Mouse (Mus musculus) forebrain, embryonic 12.5 days (tissue): ENCODE results near the gene Reps2. TPM values are rescaled to one million over a fixed set of nuclear protein-coding genes. Genes with fewer than 3 reads are reported as not detected.

Experiments used
- ATAC-seq: fragments of 200-750 bp; cut with Nextera tagmentation; 2 replicates; pipeline ENCODE4 v1.8.0; 2017; ENCODE audit warnings: moderate TSS enrichment; ENCODE audit not compliant: low FRiP score
- H3K27ac ChIP-seq: fragments of 300-500 bp; sonication (generic); 2 replicates; pipeline ENCODE4 v1.5.1; 2016; ENCODE audit warnings: mild to moderate bottlenecking
- H3K27me3 ChIP-seq: fragments of 300-500 bp; sonication (generic); 2 replicates; pipeline ENCODE4 v1.6.1; 2016; ENCODE audit warnings: mild to moderate bottlenecking
- H3K36me3 ChIP-seq: fragments of 300-500 bp; sonication (generic); replicated peaks from 2 replicates; pipeline ENCODE4 v1.6.1; 2016; ENCODE audit warnings: mild to moderate bottlenecking
- H3K4me1 ChIP-seq: fragments of 300-500 bp; sonication (generic); 2 replicates; pipeline ENCODE4 v1.6.1; 2016
- H3K4me2 ChIP-seq: fragments of 300-500 bp; sonication (generic); 2 replicates; pipeline ENCODE4 v1.6.1; 2016; ENCODE audit warnings: mild to moderate bottlenecking, moderate library complexity
- H3K4me3 ChIP-seq: fragments of 300-500 bp; sonication (generic); replicated peaks from 2 replicates; pipeline ENCODE4 v1.5.1; 2016; ENCODE audit warnings: mild to moderate bottlenecking
- H3K9ac ChIP-seq: fragments of 300-500 bp; sonication (generic); 2 replicates; pipeline ENCODE4 v1.6.1; 2016; ENCODE audit warnings: mild to moderate bottlenecking
- H3K9me3 ChIP-seq: fragments of 300-500 bp; sonication (generic); 2 replicates; pipeline ENCODE4 v1.6.1; 2016
- WGBS: fragments of 180-500 bp; shearing (Covaris S2); methylation state at CpG from one replicate; pipeline ENCODE4 v1.1.7; 2016; 5-methylcytosine and 5-hydroxymethylcytosine counted together
- polyA plus RNA-seq: library from polyadenylated mRNA; unstranded; fragments of >200 nt; fragmentation: Nextera tagmentation; extraction: Ambion mirVana; gene quantifications from 2 replicates; pipeline ENCODE4 v1.2.1, GENCODE M21; 2016

Gene Reps2
- polyA plus RNA-seq, 1 experiment from 2014 or later = 1.5 TPM

DNA sequence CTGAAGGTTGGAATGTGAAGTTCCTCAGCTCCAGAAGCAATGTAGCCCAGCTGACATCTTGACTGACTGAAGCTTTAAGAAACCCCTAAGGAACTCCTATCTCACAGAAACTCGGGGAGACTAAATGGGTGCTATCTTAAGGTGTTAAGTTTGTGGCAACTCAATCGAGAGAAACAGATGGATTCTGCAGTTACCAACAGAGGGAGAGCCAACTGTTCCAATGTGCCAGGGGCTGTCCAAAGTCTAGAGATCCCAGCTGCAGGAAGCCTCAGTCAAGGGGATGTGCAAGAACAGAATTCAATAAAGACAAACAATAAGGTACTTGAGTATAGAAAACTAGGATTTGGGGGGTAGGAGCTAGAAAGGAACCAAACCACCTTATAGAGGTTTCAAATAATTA lies 8.3 kb downstream of the Reps2 start:
- H3K4me3 ChIP-seq = no peak overlapping the region
- H3K27ac ChIP-seq = no peak overlapping the region
- 63% methylated on average over 2 of the region's 2 CpGs for WGBS
- peaks cover 16% of the 10 kb centered on the region for H3K27me3 ChIP-seq
- no peak overlapping the region for H3K4me2 ChIP-seq
- no peaks in the 10 kb centered on the region for H3K4me1 ChIP-seq
- no peaks in the 10 kb centered on the region for H3K9me3 ChIP-seq
- ATAC-seq = no peak
- H3K9ac ChIP-seq = no peak overlapping the region
- no peaks in the 10 kb centered on the region for H3K36me3 ChIP-seq

DNA sequence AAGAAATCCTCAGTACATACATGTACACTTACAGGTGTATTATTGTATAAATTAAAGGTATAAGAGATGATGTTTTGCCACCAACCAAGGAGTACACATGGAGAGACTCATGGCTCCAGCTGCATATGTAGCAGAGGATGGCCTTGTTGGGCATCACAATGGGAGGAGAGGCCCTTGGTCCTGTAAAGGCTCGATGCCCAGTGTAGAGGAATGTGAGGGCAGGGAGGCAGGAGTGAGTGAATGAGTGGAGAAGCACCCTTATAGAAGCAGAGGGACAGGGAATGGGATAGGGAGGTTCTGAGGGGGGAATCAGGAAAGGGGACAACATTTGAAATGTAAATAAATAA lies 21.4 kb downstream of the Reps2 start:
- H3K27ac ChIP-seq = no peak overlapping the region
- H3K9ac ChIP-seq = no peak overlapping the region
- no peak overlapping the region for H3K4me3 ChIP-seq
- 50% methylated on average over 1 of the region's 1 CpGs for WGBS
- no peaks in the 10 kb centered on the region for H3K9me3 ChIP-seq
- ATAC-seq = no peak
- no peaks in the 10 kb centered on the region for H3K36me3 ChIP-seq
- H3K4me1 ChIP-seq = no peaks in the 10 kb centered on the region
- H3K4me2 ChIP-seq = no peak overlapping the region
- peaks cover 5% of the 10 kb centered on the region; the same call in 1 of the 2 replicates for H3K27me3 ChIP-seq

- peaks cover 2% of the 10 kb centered on the region; the same call in 1 of the 2 replicates for H3K27me3 ChIP-seq
- no peak overlapping the region for H3K27ac ChIP-seq
- no peak overlapping the region for H3K9ac ChIP-seq
- H3K4me3 ChIP-seq = no peak overlapping the region
- H3K9me3 ChIP-seq = no peaks in the 10 kb centered on the region
- no peaks in the 10 kb centered on the region for H3K36me3 ChIP-seq
- ATAC-seq = no peak
- H3K4me1 ChIP-seq = no peaks in the 10 kb centered on the region
- no peak overlapping the region for H3K4me2 ChIP-seq
- 76% methylated on average over 5 of the region's 5 CpGs for WGBS
Measured at GRCm38 (mm10) chrX:162621194-162622090, 22.0 kb downstream of the Reps2 start.

- ATAC-seq = no peak
- no peak overlapping the region for H3K9ac ChIP-seq
- H3K9me3 ChIP-seq = no peaks in the 10 kb centered on the region
- peaks cover 3% of the 10 kb centered on the region; the same call in 1 of the 2 replicates for H3K27me3 ChIP-seq
- 88% methylated on average over 2 of the region's 2 CpGs for WGBS
- H3K36me3 ChIP-seq = no peaks in the 10 kb centered on the region
- H3K4me1 ChIP-seq = no peaks in the 10 kb centered on the region
- H3K4me3 ChIP-seq = no peak overlapping the region
- no peak overlapping the region for H3K4me2 ChIP-seq
- no peak overlapping the region for H3K27ac ChIP-seq
Measured at GRCm38 (mm10) chrX:162619705-162620104, 23.7 kb downstream of the Reps2 start.

GRCm38 (mm10) chrX:162618547-162618946 lies 24.9 kb downstream of the Reps2 start:
- Histone ChIP-seq H3K9ac (no peak overlapping the region), H3K4me1 (no peaks in the 10 kb centered on the region), H3K4me2 (no peak overlapping the region), H3K27me3 (peaks cover 8% of the 10 kb centered on the region; the same call in 1 of the 2 replicates), H3K4me3 (no peak overlapping the region), H3K27ac (no peak overlapping the region), H3K9me3 (no peaks in the 10 kb centered on the region), H3K36me3 (no peaks in the 10 kb centered on the region)
- no peak for ATAC-seq
- 86% methylated on average over 3 of the region's 3 CpGs for WGBS

DNA sequence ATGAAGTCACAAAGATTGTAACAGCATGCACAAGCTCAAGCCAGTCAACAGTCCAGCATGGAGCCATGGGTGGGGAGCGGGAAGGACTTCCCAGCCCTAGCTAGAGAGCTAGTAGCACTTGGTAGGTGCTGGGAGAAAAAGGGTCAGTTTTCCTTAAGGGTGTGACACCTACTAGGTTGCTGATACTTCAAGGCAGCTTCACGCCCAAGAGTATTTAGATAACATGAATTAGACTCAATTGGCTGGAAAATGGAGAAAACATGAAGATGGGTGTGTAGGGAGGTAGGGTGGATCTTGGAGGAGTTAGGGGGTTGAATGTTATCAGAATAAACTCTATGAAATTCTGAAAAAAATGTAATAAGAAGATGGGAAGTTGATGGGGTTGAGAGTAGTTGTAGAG lies 37.3 kb downstream of the Reps2 start:
- ATAC-seq = no peak
- Histone ChIP-seq H3K4me1 (no peaks in the 10 kb centered on the region), H3K4me3 (no peak overlapping the region), H3K9me3 (no peaks in the 10 kb centered on the region), H3K4me2 (no peak overlapping the region), H3K27ac (no peak overlapping the region), H3K27me3 (0 out of 2 replicates have a peak, but pooled peaks cover 6% of the 10 kb centered on the region), H3K9ac (no peak overlapping the region), H3K36me3 (no peaks in the 10 kb centered on the region)
- WGBS = 80% methylated on average over 2 of the region's 2 CpGs

GRCm38 (mm10) chrX:162599666-162600065 lies 43.8 kb downstream of the Reps2 start:
- no peaks in the 10 kb centered on the region for H3K4me1 ChIP-seq
- no peaks in the 10 kb centered on the region for H3K36me3 ChIP-seq
- ATAC-seq = no peak
- no peak overlapping the region for H3K9ac ChIP-seq
- no peak overlapping the region for H3K27ac ChIP-seq
- no peaks in the 10 kb centered on the region for H3K27me3 ChIP-seq
- no peak overlapping the region for H3K4me3 ChIP-seq
- H3K4me2 ChIP-seq = no peak overlapping the region
- WGBS = 83% methylated on average over 3 of the region's 3 CpGs
- H3K9me3 ChIP-seq = no peaks in the 10 kb centered on the region

GRCm38 (mm10) chrX:162591005-162591801 lies 52.2 kb downstream of the Reps2 start:
- Histone ChIP-seq H3K4me3 (no peak overlapping the region), H3K9ac (no peak overlapping the region), H3K27ac (no peak overlapping the region), H3K36me3 (no peaks in the 10 kb centered on the region), H3K27me3 (0 out of 2 replicates have a peak, but pooled peaks cover 2% of the 10 kb centered on the region), H3K4me1 (no peaks in the 10 kb centered on the region), H3K9me3 (no peaks in the 10 kb centered on the region), H3K4me2 (no peak overlapping the region)
- ATAC-seq = no peak
- WGBS = 63% methylated on average over 7 of the region's 8 CpGs

DNA sequence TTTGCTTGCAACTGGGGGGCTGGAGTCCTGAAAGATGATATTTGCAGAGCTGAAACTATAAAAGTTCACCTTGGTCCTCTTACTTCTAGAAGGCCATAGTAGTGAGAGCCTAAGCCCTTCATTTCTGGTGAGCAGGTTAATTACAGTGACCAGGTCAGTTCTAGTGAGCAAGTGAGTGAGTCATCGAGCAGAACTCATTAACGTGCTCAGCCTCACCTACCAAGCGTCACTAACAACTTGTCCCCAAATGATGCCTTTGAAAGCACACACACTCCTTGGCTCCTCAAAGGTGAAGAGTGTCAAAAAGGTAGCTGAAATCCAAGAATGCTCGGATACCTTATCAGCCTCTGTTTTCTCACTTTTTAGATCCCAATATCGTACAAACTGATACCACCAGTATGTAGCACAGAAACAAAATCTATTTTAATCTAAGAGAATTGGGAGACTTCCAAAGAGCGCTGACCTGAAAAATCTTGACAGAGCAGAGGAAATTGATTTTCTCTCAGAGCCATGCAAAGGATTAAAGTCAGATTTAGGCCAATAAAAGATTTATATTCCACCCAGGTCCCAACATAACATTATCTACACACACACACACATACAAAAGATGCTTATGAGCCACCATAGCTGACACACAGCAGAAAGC lies 53.2 kb downstream of the Reps2 start:
- Histone ChIP-seq H3K4me3 (no peak overlapping the region), H3K4me2 (no peak overlapping the region), H3K27ac (no peak overlapping the region), H3K9me3 (no peaks in the 10 kb centered on the region), H3K36me3 (no peaks in the 10 kb centered on the region), H3K4me1 (no peaks in the 10 kb centered on the region), H3K27me3 (0 out of 2 replicates have a peak, but pooled peaks cover 2% of the 10 kb centered on the region), H3K9ac (no peak overlapping the region)
- WGBS = 80% methylated on average over 6 of the region's 6 CpGs
- ATAC-seq = no peak

DNA sequence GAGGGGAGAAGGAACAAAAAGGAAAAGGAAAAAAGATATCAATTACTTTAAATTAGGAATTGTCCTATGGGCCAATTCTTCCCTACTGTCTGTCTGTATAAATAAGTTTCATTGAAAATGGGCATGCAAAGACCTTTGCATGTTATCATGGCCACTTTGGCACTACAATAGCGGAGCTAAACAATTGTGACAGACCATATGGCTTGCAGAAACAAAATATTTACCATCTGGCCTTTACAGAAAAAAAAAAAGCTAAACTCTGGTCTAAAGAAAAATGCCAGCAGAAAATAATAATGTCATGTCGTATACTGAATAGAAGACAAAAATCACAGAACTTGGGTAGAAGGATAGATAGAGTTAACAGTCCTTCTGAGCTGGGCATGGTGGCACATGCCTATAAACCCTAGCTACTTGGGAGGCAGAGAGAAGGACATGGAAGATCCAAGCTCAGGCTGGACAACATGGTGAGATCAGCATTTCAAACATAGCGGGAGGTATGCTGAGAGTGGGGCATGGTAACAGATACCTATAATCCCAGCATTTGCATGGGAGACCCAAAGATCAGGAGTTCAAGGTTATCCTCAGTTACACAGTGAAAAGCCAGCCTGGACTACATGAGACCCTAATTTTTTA lies 54.2 kb downstream of the Reps2 start:
- Histone ChIP-seq H3K27me3 (peaks cover 2% of the 10 kb centered on the region; the same call in 1 of the 2 replicates), H3K4me2 (no peak overlapping the region), H3K4me3 (no peak overlapping the region), H3K9ac (no peak overlapping the region), H3K27ac (no peak overlapping the region), H3K4me1 (no peaks in the 10 kb centered on the region; the same call in 1 of the 2 replicates), H3K36me3 (no peaks in the 10 kb centered on the region), H3K9me3 (no peaks in the 10 kb centered on the region)
- 85% methylated on average over 3 of the region's 3 CpGs for WGBS
- no peak for ATAC-seq

GRCm38 (mm10) chrX:162584349-162584748 lies 59.1 kb downstream of the Reps2 start:
- H3K27me3 ChIP-seq = peaks cover 15% of the 10 kb centered on the region
- H3K9ac ChIP-seq = no peak overlapping the region
- 46% methylated on average over 3 of the region's 3 CpGs for WGBS
- H3K4me3 ChIP-seq = no peak overlapping the region
- no peak overlapping the region for H3K27ac ChIP-seq
- no peak for ATAC-seq
- no peaks in the 10 kb centered on the region for H3K9me3 ChIP-seq
- H3K4me2 ChIP-seq = no peak overlapping the region
- H3K4me1 ChIP-seq = no peaks in the 10 kb centered on the region; the same call in 1 of the 2 replicates
- no peaks in the 10 kb centered on the region for H3K36me3 ChIP-seq

DNA sequence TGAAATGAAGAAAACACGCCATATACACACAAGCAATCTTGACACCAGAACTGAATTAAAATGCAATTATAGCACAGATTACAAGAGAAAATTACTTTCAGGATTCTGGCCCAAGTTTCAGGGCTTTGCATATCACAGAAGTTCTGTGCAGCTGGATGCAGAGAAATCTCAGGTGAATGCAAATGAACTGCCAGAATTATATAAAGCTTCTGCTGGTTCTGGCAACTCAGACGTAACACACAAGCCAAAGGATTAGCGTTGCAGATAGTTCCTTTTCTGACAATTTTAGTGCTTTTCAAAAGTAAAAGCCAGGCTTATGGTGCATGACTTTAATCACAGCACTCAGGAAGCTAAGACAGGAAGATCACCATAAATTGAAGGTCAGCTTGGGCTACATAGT lies 62.9 kb downstream of the Reps2 start:
- Histone ChIP-seq H3K4me3 (no peak overlapping the region), H3K9me3 (no peaks in the 10 kb centered on the region), H3K9ac (no peak overlapping the region), H3K4me2 (no peak overlapping the region), H3K27me3 (peaks cover 18% of the 10 kb centered on the region), H3K27ac (no peak overlapping the region), H3K36me3 (no peaks in the 10 kb centered on the region), H3K4me1 (no peaks in the 10 kb centered on the region; the same call in 1 of the 2 replicates)
- 85% methylated on average over 3 of the region's 3 CpGs for WGBS
- ATAC-seq = no peak
